Mouse (Mus musculus) heart, postnatal 0 days (tissue): ENCODE measurements at regions not wholly inside any gene's neighbourhood (a gene's known extent, or its start where the extent isn't known, plus 50 kb on each side); places are given as distances from the start of the nearest gene placed in this dataset.
"Not testable (repeated sequence)": the region's sequence is repeated elsewhere in the genome, so short reads cannot be mapped to it uniquely, and the experiment has no call there.

Experiments used
- ATAC-seq: fragments of 200-750 bp; cut with Nextera tagmentation; 2 replicates; pipeline ENCODE4 v1.8.0; 2017; ENCODE audit warnings: low read depth, moderate number of reproducible peaks, moderate library complexity; ENCODE audit not compliant: insufficient read depth
- DNase-seq: peaks from one replicate; pipeline ENCODE4 v3.0.0-alpha.2; 2016; ENCODE audit warnings: low spot score
- H3K27ac ChIP-seq: fragments of 300-500 bp; sonication (generic); 2 replicates; pipeline ENCODE4 v1.5.1; 2014; ENCODE audit warnings: low read depth, mild to moderate bottlenecking
- H3K27me3 ChIP-seq: fragments of 300-500 bp; sonication (generic); 2 replicates; pipeline ENCODE4 v1.6.1; 2014; ENCODE audit warnings: low read length, mixed read lengths; ENCODE audit not compliant: control insufficient read depth, insufficient read depth
- H3K36me3 ChIP-seq: fragments of 300-500 bp; sonication (generic); replicated peaks from 2 replicates; pipeline ENCODE4 v1.6.1; 2014; ENCODE audit warnings: low read length, mixed read lengths; ENCODE audit not compliant: control insufficient read depth, insufficient read depth
- H3K4me1 ChIP-seq: fragments of 300-500 bp; sonication (generic); 2 replicates; pipeline ENCODE4 v1.6.1; 2014; ENCODE audit warnings: antibody characterized with exemption; ENCODE audit not compliant: control insufficient read depth, insufficient read depth
- H3K4me2 ChIP-seq: fragments of 300-500 bp; sonication (generic); 2 replicates; pipeline ENCODE4 v1.6.1; 2014; ENCODE audit warnings: low read depth, mild to moderate bottlenecking, low read length, moderate library complexity
- H3K4me3 ChIP-seq: fragments of 300-500 bp; sonication (generic); 2 replicates; pipeline ENCODE4 v1.5.1; 2014; ENCODE audit warnings: low read depth, low read length
- H3K9ac ChIP-seq: fragments of 300-500 bp; sonication (generic); replicated peaks from 2 replicates; pipeline ENCODE4 v1.6.1; 2014; ENCODE audit warnings: low read depth, low read length, mixed read lengths
- H3K9me3 ChIP-seq: fragments of 300-500 bp; sonication (generic); replicated peaks from 2 replicates; pipeline ENCODE4 v1.6.1; 2016; ENCODE audit warnings: low read length; ENCODE audit not compliant: control insufficient read depth
- CTCF ChIP-seq: IDR thresholded peaks from 2 replicates; pipeline ENCODE4 v1.5.1; 2016; ENCODE audit warnings: antibody characterized with exemption, control low read depth, low read depth
- EP300 ChIP-seq: IDR thresholded peaks from 2 replicates; pipeline ENCODE4 v1.6.1; 2016; ENCODE audit warnings: antibody characterized with exemption, low read depth
- WGBS: fragments of 180-500 bp; shearing (Covaris S2); extraction: QIAGEN DNeasy Blood & Tissue Kit; methylation state at CpG from one replicate; pipeline ENCODE4 v1.1.7; 2014; 5-methylcytosine and 5-hydroxymethylcytosine counted together

- no peak overlapping the region for H3K4me3 ChIP-seq
- H3K9me3 ChIP-seq = no peaks in the 10 kb centered on the region
- no peak overlapping the region for H3K27ac ChIP-seq
- no peaks in the 10 kb centered on the region for H3K27me3 ChIP-seq
- no peaks in the 10 kb centered on the region for H3K36me3 ChIP-seq
- no peak overlapping the region for H3K4me2 ChIP-seq
- 59% methylated on average over 3 of the region's 3 CpGs for WGBS
- no peak for TF ChIP-seq CTCF
- no peak for TF ChIP-seq EP300
- H3K4me1 ChIP-seq = no peaks in the 10 kb centered on the region
- no peak for ATAC-seq
- no peak overlapping the region for H3K9ac ChIP-seq
- no peak for DNase-seq
Measured at GRCm38 (mm10) chr15:43735697-43736096, 3601.5 kb downstream of the 9330182O14Rik start.

GRCm38 (mm10) chr15:43758256-43758655, 3624.1 kb downstream of the 9330182O14Rik start:
- peak; percentile 29 for DNase-seq
- no peak for ATAC-seq
- no peak overlapping the region for H3K4me2 ChIP-seq
- no peaks in the 10 kb centered on the region for H3K9me3 ChIP-seq
- H3K27ac ChIP-seq = no peak overlapping the region
- H3K9ac ChIP-seq = no peak overlapping the region
- TF ChIP-seq CTCF (peak; percentile 56), EP300 (no peak)
- 19% methylated on average over 3 of the region's 3 CpGs for WGBS
- H3K36me3 ChIP-seq = no peaks in the 10 kb centered on the region
- H3K4me3 ChIP-seq = no peak overlapping the region
- no peaks in the 10 kb centered on the region for H3K27me3 ChIP-seq
- H3K4me1 ChIP-seq = no peaks in the 10 kb centered on the region

- TF ChIP-seq CTCF (no peak), EP300 (no peak)
- no peaks in the 10 kb centered on the region for H3K36me3 ChIP-seq
- H3K4me1 ChIP-seq = no peaks in the 10 kb centered on the region
- H3K9me3 ChIP-seq = no peaks in the 10 kb centered on the region
- no peak overlapping the region for H3K4me3 ChIP-seq
- H3K27ac ChIP-seq = no peak overlapping the region
- WGBS = 89% methylated on average over 2 of the region's 2 CpGs
- no peak overlapping the region for H3K9ac ChIP-seq
- no peak overlapping the region for H3K4me2 ChIP-seq
- DNase-seq (no peak), ATAC-seq (no peak)
- no peaks in the 10 kb centered on the region for H3K27me3 ChIP-seq
Measured at GRCm38 (mm10) chr15:43764606-43765005, 3630.4 kb downstream of the 9330182O14Rik start.

- DNase-seq = no peak
- ATAC-seq = no peak
- H3K36me3 ChIP-seq = no peaks in the 10 kb centered on the region
- no peak overlapping the region for H3K27ac ChIP-seq
- H3K9ac ChIP-seq = no peak overlapping the region
- TF ChIP-seq CTCF (peak; percentile 51), EP300 (no peak)
- no peaks in the 10 kb centered on the region for H3K4me1 ChIP-seq
- 18% methylated on average over 3 of the region's 3 CpGs for WGBS
- no peaks in the 10 kb centered on the region for H3K9me3 ChIP-seq
- H3K4me2 ChIP-seq = no peak overlapping the region
- H3K27me3 ChIP-seq = no peaks in the 10 kb centered on the region
- no peak overlapping the region for H3K4me3 ChIP-seq
Measured at GRCm38 (mm10) chr15:43772718-43773117, 3638.6 kb downstream of the 9330182O14Rik start.

GRCm38 (mm10) chr15:43782126-43782632, 3648.0 kb downstream of the 9330182O14Rik start:
- H3K27me3 ChIP-seq, ATAC-seq, H3K9me3 ChIP-seq, DNase-seq, H3K9ac ChIP-seq, H3K4me3 ChIP-seq, H3K4me2 ChIP-seq, H3K27ac ChIP-seq, H3K4me1 ChIP-seq, H3K36me3 ChIP-seq: not testable (repeated sequence)
- 77% methylated on average over 3 of the region's 3 CpGs for WGBS

GRCm38 (mm10) chr15:43784171-43784570, 3650.0 kb downstream of the 9330182O14Rik start:
- Histone ChIP-seq H3K36me3 (no peaks in the 10 kb centered on the region), H3K9ac (no peak overlapping the region), H3K27me3 (no peaks in the 10 kb centered on the region), H3K27ac (no peak overlapping the region), H3K4me1 (no peaks in the 10 kb centered on the region), H3K4me2 (no peak overlapping the region), H3K4me3 (no peak overlapping the region), H3K9me3 (no peaks in the 10 kb centered on the region)
- TF ChIP-seq EP300 = no peak
- no peak for TF ChIP-seq CTCF
- no peak for ATAC-seq
- no peak for DNase-seq
- WGBS = 72% methylated on average over 3 of the region's 3 CpGs
